Mouse (Mus musculus) forelimb bud, embryonic 11.5 days (tissue): ENCODE data around the gene Apc2.
A peak's percentile ranks its signal among the peaks of the same experiment; 100 is the strongest.
"Not testable (repeated sequence)": the region's sequence is repeated elsewhere in the genome, so short reads cannot be mapped to it uniquely, and the experiment has no call there.

Experiments used
- DNase-seq: peaks from one replicate; pipeline ENCODE4 v3.0.0-alpha.2; 2012; ENCODE audit warnings: low read depth, low spot score

Apc2 gene

GRCm38 (mm10) chr10:80295618-80296425, at the start of gene Apc2:
Gene Apc2 (plus strand): TSS chr10:80295977.
- DNase-seq, result peak; percentile 60

DNA sequence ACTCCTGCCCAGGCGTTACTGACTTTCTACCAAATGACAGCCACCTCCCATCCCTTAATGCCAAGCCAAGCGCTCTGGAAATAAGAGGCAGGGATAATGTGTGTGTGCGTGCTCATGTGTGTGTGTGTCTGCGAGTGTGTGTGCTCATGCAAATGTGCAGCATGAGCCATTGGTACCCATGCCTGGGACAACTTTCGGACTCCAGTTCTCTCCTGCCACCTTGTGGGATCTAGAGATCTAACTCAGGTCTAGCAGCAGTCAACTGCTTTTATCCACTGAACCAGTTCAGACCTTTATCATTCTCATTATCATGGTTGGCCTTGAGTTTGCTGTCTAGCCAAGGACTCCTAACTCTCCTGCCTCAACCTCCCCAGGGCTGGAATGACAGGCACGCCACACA, 47.9 kb upstream of the Apc2 start:
- peak; percentile 40 for DNase-seq

DNA sequence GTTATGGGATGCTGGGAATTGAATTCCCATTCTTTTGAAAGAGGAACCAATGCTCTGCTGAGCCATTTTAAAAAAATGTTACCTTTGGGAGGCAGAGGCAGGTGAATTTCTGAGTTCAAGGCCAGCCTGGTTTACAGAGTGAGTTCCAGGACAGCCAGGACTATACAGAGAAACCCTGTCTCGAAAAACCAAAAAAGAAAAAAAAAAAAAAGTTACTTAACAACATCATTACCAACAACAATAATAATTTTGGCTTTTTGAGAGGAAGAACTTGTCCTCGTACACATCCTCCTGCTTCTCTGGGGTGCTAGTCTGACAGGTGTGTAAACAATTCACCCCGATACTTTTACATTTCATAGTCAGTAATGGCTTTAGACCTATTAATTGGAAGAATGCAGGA, 47.3 kb upstream of the Apc2 start:
- DNase-seq, result not testable (repeated sequence)

- DNase-seq, result peak; percentile 94
Measured at GRCm38 (mm10) chr10:80248971-80249640, 46.7 kb upstream of the Apc2 start, which contains the start of gene Ndufs7. Gene Ndufs7 (plus strand): TSS chr10:80249121.

- no peak for DNase-seq
Measured at GRCm38 (mm10) chr10:80250059-80250458, 45.7 kb upstream of the Apc2 start.

- DNase-seq, result no peak
Measured at GRCm38 (mm10) chr10:80250573-80250972, 45.2 kb upstream of the Apc2 start.

GRCm38 (mm10) chr10:80252011-80252410, 43.8 kb upstream of the Apc2 start:
- no peak for DNase-seq

DNA sequence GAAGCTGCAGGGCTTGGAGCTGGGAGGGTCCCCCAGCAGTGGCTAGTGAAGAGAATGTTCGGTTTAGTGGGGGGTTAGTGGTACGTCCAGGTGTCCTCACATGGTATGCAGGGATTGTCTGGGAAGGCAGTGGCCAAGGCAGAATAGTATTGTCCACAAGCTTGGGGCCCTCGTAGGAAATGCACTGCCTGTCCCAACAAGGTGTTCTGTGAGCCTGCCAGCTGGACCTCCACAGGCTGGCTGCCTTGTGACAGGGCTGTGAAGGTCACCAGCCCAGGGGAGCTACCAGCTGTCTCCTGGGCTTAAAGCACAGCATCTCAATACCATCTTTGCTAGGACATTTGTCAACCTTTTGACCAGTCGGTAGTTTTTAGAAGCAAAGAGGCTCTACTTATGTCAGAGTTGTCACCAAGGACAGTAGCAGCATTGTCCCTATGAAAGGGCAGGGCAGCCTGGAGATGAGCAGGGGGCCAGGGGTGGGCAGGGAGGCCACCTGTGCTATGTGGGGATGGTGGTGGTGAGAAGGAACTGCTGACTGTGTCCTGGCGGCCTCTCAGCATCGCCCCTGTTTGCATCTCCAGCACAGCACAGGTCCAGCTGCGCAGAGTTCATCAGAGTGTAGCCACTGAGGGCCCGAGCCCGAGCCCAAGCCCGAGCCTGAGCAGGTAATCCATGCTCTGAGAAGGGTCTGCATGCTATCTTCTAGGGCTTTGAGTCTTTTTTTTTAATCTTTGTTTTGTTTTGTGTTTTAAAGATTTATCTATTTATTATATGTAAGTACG, 43.1 kb upstream of the Apc2 start:
- DNase-seq, result no peak

- no peak for DNase-seq
Measured at GRCm38 (mm10) chr10:80253551-80253950, 42.2 kb upstream of the Apc2 start.

- DNase-seq, result no peak
Measured at GRCm38 (mm10) chr10:80254331-80255297, 41.2 kb upstream of the Apc2 start.

GRCm38 (mm10) chr10:80255881-80256535, 39.8 kb upstream of the Apc2 start:
- DNase-seq, result no peak

DNA sequence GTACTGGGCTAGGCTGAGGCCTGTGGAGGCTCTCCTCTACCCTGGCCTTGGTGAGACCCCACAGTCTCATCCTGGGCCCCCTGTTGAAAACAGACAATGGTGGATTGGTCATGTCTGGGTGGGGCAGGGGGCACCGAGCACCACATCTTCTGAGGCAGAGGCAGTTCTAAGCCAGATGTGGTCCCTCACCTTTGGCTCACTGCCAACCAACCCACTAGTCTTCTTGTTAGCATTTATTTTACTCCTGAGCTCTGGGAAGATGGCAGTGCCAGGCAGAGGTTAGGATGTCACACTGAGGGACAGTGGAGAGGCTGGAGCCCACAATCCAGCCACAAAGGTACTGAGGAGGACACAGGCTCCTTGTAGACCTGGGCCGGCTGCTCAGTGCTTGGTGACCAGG, 37.8 kb upstream of the Apc2 start:
- no peak for DNase-seq

DNA sequence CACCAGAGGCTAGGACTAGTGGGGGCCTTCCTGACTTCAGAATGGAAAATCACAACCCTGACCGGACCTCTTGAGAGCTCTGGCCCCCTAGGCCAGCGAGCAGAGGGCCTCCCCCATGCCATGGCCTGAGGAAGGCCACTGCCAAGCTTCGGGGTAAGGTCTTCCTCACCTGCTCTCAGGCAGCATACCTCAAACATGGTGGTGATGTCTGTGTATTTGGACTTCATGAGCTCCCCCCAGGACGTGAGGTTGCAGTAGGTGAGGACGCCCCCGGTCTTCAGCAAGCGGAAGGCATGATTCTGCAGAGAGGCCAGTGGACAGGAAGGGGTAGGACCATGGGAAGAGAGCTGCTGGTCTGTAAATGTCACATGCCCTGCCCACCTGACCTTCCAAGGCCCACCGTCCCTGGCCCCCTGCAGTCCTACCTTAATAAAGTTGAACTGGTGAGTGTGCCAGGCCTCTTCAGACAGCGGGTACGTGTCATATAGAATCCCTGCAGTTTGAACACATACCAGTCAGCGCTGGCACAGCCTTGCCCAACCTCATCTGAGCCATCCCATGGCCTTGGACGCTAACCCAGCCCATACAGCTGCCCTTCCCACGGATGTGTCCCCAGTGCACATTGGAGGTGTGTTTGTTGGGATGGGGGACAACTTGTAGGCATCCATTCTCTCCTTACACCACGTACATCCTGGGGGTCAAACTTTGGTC, 36.9 kb upstream of the Apc2 start:
- no peak for DNase-seq

GRCm38 (mm10) chr10:80259463-80259805, 36.3 kb upstream of the Apc2 start:
- no peak for DNase-seq

DNA sequence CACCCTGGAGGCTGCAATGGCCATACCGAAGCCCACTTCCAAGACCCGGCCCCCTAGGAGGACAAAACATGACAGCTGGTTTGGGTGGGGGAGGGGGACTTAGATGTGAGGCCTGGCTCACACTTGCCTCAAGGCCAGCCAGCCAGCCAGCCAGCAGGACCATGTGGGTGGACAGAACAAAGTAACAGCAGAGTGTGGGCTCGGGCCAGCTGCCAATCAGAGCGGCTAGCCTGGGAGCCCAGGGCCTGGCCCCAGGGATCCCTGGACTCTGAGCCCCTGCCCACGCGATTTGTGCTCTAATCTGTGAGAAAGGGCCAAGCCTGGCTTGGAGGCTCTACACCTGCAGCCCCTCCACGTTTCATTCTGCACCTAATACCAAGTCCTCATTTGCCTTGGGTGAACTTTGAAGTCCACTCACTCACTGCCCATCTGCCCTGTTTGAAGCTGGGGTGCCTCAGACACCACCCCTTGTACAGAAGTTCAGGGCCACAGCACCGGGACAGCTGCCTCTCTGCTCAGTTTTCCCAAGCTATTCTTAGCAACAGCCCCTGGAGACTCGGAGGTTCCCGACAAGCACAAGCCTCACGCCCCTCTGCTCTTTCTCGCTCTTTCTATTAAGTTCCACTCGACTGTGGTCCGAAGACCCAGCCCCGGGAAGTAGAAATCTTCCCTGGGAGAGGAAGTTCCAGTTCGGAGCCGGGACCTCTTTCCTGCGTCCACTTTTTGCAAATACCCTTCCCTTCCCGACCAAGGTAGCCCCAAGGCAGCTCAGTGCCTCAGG, 35.7 kb upstream of the Apc2 start:
- DNase-seq, result peak; percentile 18

DNA sequence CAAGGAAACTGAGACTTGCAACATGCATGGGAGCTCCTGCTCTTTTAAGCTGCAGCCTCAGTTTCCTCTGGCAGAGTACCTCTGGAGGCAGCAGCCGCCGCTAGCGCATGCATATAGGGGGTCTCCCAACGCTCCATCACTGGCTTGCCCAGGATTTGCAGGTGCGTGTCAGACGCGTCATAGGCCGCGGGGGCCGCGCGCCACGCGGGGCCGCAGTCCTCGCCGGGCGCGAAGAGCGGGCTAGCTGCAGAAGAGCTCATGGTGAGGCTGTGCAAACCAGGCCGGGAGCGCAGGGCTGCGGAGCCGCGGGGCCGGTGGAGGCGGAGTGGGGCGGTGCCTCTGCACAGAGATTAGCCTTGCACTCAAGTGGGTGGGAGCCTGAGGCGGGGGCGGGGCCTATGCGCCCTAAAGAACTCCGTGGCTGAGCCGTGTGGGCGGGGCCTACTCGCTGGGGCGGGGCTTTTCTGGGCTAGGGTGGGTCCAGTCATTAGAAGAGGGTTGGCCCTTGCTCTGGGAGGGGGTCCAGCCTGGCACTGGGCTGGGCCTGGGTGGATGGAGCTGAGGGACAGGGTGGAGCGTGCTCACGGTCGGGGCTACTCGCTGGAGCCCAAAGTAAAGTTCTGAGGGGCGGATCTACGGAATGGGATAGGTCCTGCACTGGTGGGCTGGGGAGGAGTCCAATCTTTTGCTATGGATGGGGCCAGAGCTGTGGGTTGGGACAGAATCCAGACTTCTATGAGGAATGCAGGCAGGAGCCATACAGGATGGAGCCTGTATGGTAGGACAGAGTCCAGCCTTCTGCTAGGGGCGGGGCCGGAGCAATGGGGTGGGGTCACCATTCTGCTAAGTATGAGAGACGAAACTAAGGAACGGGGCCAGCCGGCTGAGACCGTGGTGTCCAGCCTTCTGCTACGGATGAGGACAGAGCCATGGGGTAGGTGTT, 34.9 kb upstream of the Apc2 start, which contains the start of the genes Gamt and Dazap1:
TSS of gene Gamt (minus strand) at position 371 of the 943 bp plus-strand sequence.
TSS of gene Dazap1 (plus strand) at position 845 of the 943 bp plus-strand sequence.
- peak; percentile 94 for DNase-seq

- peak; percentile 88 for DNase-seq
Measured at GRCm38 (mm10) chr10:80261585-80261968, 34.2 kb upstream of the Apc2 start.

GRCm38 (mm10) chr10:80262169-80262568, 33.6 kb upstream of the Apc2 start:
- no peak for DNase-seq
